Mouse (Mus musculus): Measurements from ENCODE around the gene Git2.

The Git2 gene

DNA sequence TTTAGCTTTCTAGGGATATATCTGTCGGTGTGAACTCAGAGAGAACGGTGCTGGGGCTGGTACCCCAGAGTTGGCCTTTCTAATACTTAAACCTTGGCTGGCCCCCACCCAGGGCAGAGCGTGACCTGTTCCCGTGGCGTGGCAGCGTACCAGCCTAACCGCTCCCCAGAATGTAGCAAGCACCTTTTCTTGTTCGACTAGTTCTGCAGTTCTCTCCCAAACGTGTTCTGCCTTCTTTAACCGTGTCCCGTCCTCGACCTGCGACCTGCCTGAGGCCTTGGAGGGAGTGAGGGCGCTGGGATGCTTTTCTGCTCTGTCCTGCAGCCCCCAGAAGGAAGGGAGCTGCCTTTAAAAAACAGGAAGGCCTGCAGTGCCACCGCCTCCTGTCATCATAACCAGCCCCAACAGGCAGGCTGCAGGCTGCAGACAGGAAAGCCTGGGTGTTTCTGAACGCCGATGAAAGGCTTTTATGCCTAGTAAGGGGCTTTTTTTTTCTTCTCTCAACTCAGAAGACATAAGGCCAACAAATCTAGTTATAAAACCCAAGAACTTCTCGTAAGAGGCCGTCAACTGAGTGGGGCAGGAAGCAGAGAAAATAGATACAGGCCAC lies 94.5 kb downstream of the Git2 start:
- DNase-seq: no peak

DNA sequence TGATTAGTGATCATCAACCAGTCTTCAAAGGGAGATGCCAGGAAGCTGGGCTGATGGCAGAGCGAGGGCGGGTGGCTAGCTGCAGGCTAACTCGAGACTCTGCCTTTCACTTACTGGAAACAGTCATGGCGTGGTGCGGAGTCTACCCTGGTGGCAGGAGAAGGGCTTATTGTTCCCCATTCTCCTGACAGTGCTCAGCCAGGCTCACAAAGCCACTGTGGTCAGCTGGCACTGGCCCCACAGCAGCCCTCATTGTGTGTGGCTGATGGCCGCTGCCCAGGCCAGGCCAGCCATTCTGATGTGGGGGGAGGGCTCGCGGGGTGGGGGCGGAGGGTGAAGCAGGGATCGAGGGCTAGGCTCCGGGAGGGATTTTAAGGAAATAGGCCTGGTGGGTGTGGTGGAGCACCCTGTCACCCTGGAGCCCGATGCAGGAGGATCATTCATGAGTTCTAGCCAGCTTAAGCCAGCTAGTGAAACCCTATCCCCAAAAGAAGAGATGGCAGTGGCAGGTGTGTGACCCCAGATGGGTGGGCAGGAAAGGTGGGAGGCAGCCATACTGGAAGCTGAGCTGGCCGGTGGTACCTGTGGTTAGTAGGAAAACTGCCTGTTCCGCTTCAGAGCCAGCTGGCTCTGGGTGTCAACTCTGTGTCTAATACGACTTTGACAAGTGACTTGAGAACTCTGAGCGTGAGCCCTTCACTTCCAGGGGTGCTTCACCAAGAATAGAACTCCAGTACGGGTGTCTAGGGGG lies 95.3 kb downstream of the Git2 start:
- peak in 1 of 2 experiments; percentile 60 for DNase-seq
